Mouse (Mus musculus) thymus, adult 2 months (tissue): Measurements from ENCODE around the gene Tmem120b.

ENCODE experiments used
- CTCF ChIP-seq: fragments of 200-500 bp; IDR thresholded peaks from 2 replicates; pipeline ENCODE4 v1.5.1; 2012; ENCODE audit warnings: mild to moderate bottlenecking, control low read depth, low read length, moderate library complexity, borderline replicate concordance; ENCODE audit not compliant: control insufficient read depth, poor library complexity, insufficient read depth; ENCODE audit errors: extremely low read depth
- POLR2A ChIP-seq: fragments of 200-500 bp; IDR thresholded peaks from 2 replicates; pipeline ENCODE4 v1.6.1; 2012; ENCODE audit warnings: mild to moderate bottlenecking, low read length, control low read depth, moderate library complexity; ENCODE audit not compliant: control insufficient read depth, poor library complexity, insufficient read depth; ENCODE audit errors: extremely low read depth

GRCm38 (mm10) chr5:123020426-123020825 lies 47.8 kb upstream of the Tmem120b start:
- TF ChIP-seq CTCF (no peak), POLR2A (no peak)
